Mouse (Mus musculus): Measurements from ENCODE around the gene Nmbr. TPM values are rescaled to one million over a fixed set of nuclear protein-coding genes. Genes with fewer than 3 reads are reported as not detected.

Nmbr gene
- polyA plus RNA-seq, 1 experiment from 2014 or later, result 1.8 TPM

Other genes with a start within 250 kb of the Nmbr start
- gene Adgrg6, start 159.9 kb upstream of the Nmbr start, polyA plus RNA-seq (2015; fragmentation: Nextera tagmentation; extraction: Ambion mirVana), result 0.61 and 0.81 TPM in 2 replicates
- gene Vta1, start within 50 bp of the Nmbr start, polyA plus RNA-seq (2015; fragmentation: Nextera tagmentation; extraction: Ambion mirVana), result 197 TPM in 2 replicates
- gene Gje1, start 12.6 kb downstream of the Nmbr start, polyA plus RNA-seq (2015; fragmentation: Nextera tagmentation; extraction: Ambion mirVana), result not detected in 2 replicates

Measured in forebrain, embryonic 16.5 days (tissue).